Mouse (Mus musculus) heart, postnatal 0 days (tissue): ENCODE measurements around the gene Efhc1.

Source experiments
- CTCF ChIP-seq: IDR thresholded peaks from 2 replicates; pipeline ENCODE4 v1.5.1; 2016; ENCODE audit warnings: antibody characterized with exemption, control low read depth, low read depth
- EP300 ChIP-seq: IDR thresholded peaks from 2 replicates; pipeline ENCODE4 v1.6.1; 2016; ENCODE audit warnings: antibody characterized with exemption, low read depth

- no peak for TF ChIP-seq CTCF
- TF ChIP-seq EP300: no peak
Measured at GRCm38 (mm10) chr1:20980553-20980952, 29.1 kb downstream of the Efhc1 start.
